Mouse (Mus musculus) MEL (cell line): Measurements from ENCODE around the gene Zfp646. TPM values are rescaled to one million over a fixed set of nuclear protein-coding genes. Genes with fewer than 3 reads are reported as not detected.

Experiments
- DNase-seq: peaks from one replicate; pipeline ENCODE4 v3.0.0; 2011; ENCODE audit warnings: low read depth, low spot score
- H3K27ac ChIP-seq: 2 replicates; pipeline ENCODE4 v1.5.1; 2012; ENCODE audit warnings: low read depth, mild to moderate bottlenecking, control low read depth, low read length, moderate library complexity; ENCODE audit not compliant: control insufficient read depth
- H3K27me3 ChIP-seq, 2 experiments: fragments of 150-350 bp in 1 of 2; sonication (generic) in 1 of 2; 2 replicates each; pipeline ENCODE4 v1.6.1; 2012; ENCODE audit warnings: low read length in 2 of 2, mild to moderate bottlenecking in 2 of 2, improper control_type of control experiment in 1 of 2, moderate library complexity in 1 of 2; ENCODE audit not compliant: insufficient read depth in 2 of 2, control insufficient read depth in 1 of 2
- H3K36me3 ChIP-seq, 2 experiments: 2 replicates each; pipeline ENCODE4 v1.6.1; 2012 to 2014; ENCODE audit warnings: low read length in 2 of 2, improper control_type of control experiment in 1 of 2, inconsistent platforms in 1 of 2, mild to moderate bottlenecking in 1 of 2; ENCODE audit not compliant: insufficient read depth in 2 of 2, control insufficient read depth in 1 of 2
- H3K4me1 ChIP-seq, 2 experiments: fragments of 150-350 bp in 1 of 2; sonication (generic) in 1 of 2; 2 replicates each; pipeline ENCODE4 v1.6.1; 2012; ENCODE audit warnings: low read length in 2 of 2, improper control_type of control experiment in 1 of 2, mild to moderate bottlenecking in 1 of 2; ENCODE audit not compliant: insufficient read depth in 2 of 2, control insufficient read depth in 1 of 2
- H3K4me3 ChIP-seq, 2 experiments: fragments of 150-350 bp in 1 of 2; sonication (generic) in 1 of 2; 2 replicates each; pipeline ENCODE4 v1.5.1; 2012; ENCODE audit warnings: low read depth in 2 of 2, low read length in 2 of 2, mild to moderate bottlenecking in 2 of 2, moderate library complexity in 2 of 2, control low read depth in 1 of 2, improper control_type of control experiment in 1 of 2; ENCODE audit not compliant: control insufficient read depth in 1 of 2, insufficient read depth in 1 of 2
- H3K79me2 ChIP-seq: 2 replicates; pipeline ENCODE4 v1.6.1; 2012; ENCODE audit warnings: mild to moderate bottlenecking, low read length, moderate library complexity; ENCODE audit not compliant: control insufficient read depth, poor library complexity, insufficient read depth
- H3K9ac ChIP-seq: 2 replicates; pipeline ENCODE4 v1.6.1; 2012; ENCODE audit warnings: low read depth, mild to moderate bottlenecking, control low read depth, low read length, moderate library complexity; ENCODE audit not compliant: control insufficient read depth, poor library complexity, severe bottlenecking
- H3K9me3 ChIP-seq: fragments of 150-350 bp; sonication (generic); replicated peaks from 2 replicates; pipeline ENCODE4 v1.6.1; 2012; ENCODE audit warnings: mild to moderate bottlenecking, low read length, improper control_type of control experiment, moderate library complexity; ENCODE audit not compliant: insufficient read depth
- BHLHE40 ChIP-seq: IDR thresholded peaks from 2 replicates; pipeline ENCODE4 v1.6.1; 2012; ENCODE audit warnings: low read depth, mild to moderate bottlenecking, inconsistent platforms, low read length, improper control_type of control experiment, borderline replicate concordance
- CHD1 ChIP-seq: IDR thresholded peaks from 2 replicates; pipeline ENCODE4 v1.6.1; 2012; ENCODE audit warnings: low read depth, mild to moderate bottlenecking, inconsistent platforms, low read length, improper control_type of control experiment
- CHD2 ChIP-seq: IDR thresholded peaks from 2 replicates; pipeline ENCODE4 v1.6.1; 2011; ENCODE audit warnings: low read length, improper control_type of control experiment
- E2F4 ChIP-seq: IDR thresholded peaks from 2 replicates; pipeline ENCODE4 v1.6.1; 2011; ENCODE audit warnings: low read depth, low read length, improper control_type of control experiment, borderline replicate concordance
- ELF1 ChIP-seq: IDR thresholded peaks from 2 replicates; pipeline ENCODE4 v1.6.1; 2014; ENCODE audit warnings: low read depth, mild to moderate bottlenecking, inconsistent platforms, low read length, improper control_type of control experiment, moderate library complexity
- EP300 ChIP-seq, 2 experiments: IDR thresholded peaks; 2 replicates each; pipeline ENCODE4 v1.6.1; 2011; ENCODE audit warnings: improper control_type of control experiment in 2 of 2, low read length in 2 of 2, low read depth in 1 of 2, mild to moderate bottlenecking in 1 of 2
- GABPA ChIP-seq: IDR thresholded peaks from 2 replicates; pipeline ENCODE4 v1.6.1; 2012; ENCODE audit warnings: low read depth, mild to moderate bottlenecking, inconsistent platforms, low read length, improper control_type of control experiment, moderate library complexity
- GATA1 ChIP-seq: IDR thresholded peaks from 2 replicates; pipeline ENCODE4 v1.6.1; 2011; ENCODE audit warnings: low read depth, low read length, improper control_type of control experiment
- HCFC1 ChIP-seq: IDR thresholded peaks from 2 replicates; pipeline ENCODE4 v1.6.1; 2012; ENCODE audit warnings: low read depth, mild to moderate bottlenecking, inconsistent platforms, low read length, improper control_type of control experiment, moderate library complexity
- JUND ChIP-seq: IDR thresholded peaks from 2 replicates; pipeline ENCODE4 v1.6.1; 2011; ENCODE audit warnings: low read depth, mild to moderate bottlenecking, improper control_type of control experiment, low read length
- KAT2A ChIP-seq: conservative IDR thresholded peaks from 2 replicates; pipeline ENCODE4 v1.6.1; 2012; ENCODE audit warnings: low read depth, low read length, improper control_type of control experiment, inconsistent platforms
- MAFK ChIP-seq: IDR thresholded peaks from 2 replicates; pipeline ENCODE4 v1.6.1; 2011; ENCODE audit warnings: low read depth, mild to moderate bottlenecking, low read length, improper control_type of control experiment, borderline replicate concordance
- MEF2A ChIP-seq: IDR thresholded peaks from 2 replicates; pipeline ENCODE4 v1.6.1; 2014; ENCODE audit warnings: low read depth, mild to moderate bottlenecking, inconsistent platforms, low read length, improper control_type of control experiment; ENCODE audit not compliant: poor library complexity, insufficient replicate concordance, severe bottlenecking; ENCODE audit errors: extremely low read depth
- MXI1 ChIP-seq: IDR thresholded peaks from 2 replicates; pipeline ENCODE4 v1.6.1; 2011; ENCODE audit warnings: mild to moderate bottlenecking, low read depth, low read length, improper control_type of control experiment
- NELFE ChIP-seq: IDR thresholded peaks from 2 replicates; pipeline ENCODE4 v1.6.1; 2011; ENCODE audit warnings: low read depth, low read length, improper control_type of control experiment
- NRF1 ChIP-seq: IDR thresholded peaks from 2 replicates; pipeline ENCODE4 v1.6.1; 2014; ENCODE audit warnings: low read depth, mild to moderate bottlenecking, inconsistent platforms, low read length, improper control_type of control experiment, moderate library complexity; ENCODE audit not compliant: poor library complexity, insufficient read depth, severe bottlenecking
- POLR2A ChIP-seq, 2 experiments: IDR thresholded peaks; 2 replicates each; pipeline ENCODE4 v1.6.1; 2011 to 2012; ENCODE audit warnings: low read length in 2 of 2, mild to moderate bottlenecking in 2 of 2, control low read depth in 1 of 2, improper control_type of control experiment in 1 of 2, low read depth in 1 of 2, moderate library complexity in 1 of 2; ENCODE audit not compliant: control insufficient read depth in 1 of 2, insufficient read depth in 1 of 2, poor library complexity in 1 of 2
- RCOR1 ChIP-seq: IDR thresholded peaks from 2 replicates; pipeline ENCODE4 v1.6.1; 2012; ENCODE audit warnings: low read depth, mild to moderate bottlenecking, inconsistent platforms, low read length, improper control_type of control experiment
- SIN3A ChIP-seq: IDR thresholded peaks from 2 replicates; pipeline ENCODE4 v1.6.1; 2012; ENCODE audit warnings: low read length, improper control_type of control experiment, inconsistent platforms
- SMC3 ChIP-seq: IDR thresholded peaks from 2 replicates; pipeline ENCODE4 v1.6.1; 2011; ENCODE audit warnings: low read depth, low read length, improper control_type of control experiment
- TAL1 ChIP-seq: IDR thresholded peaks from 2 replicates; pipeline ENCODE4 v1.6.1; 2012; ENCODE audit warnings: mild to moderate bottlenecking, inconsistent platforms, low read length, moderate library complexity, mixed read lengths
- TCF12 ChIP-seq: IDR thresholded peaks from 2 replicates; pipeline ENCODE4 v1.6.1; 2014; ENCODE audit warnings: low read depth, mild to moderate bottlenecking, inconsistent platforms, low read length, improper control_type of control experiment, moderate library complexity
- USF2 ChIP-seq, 2 experiments: IDR thresholded peaks; 2 replicates each; pipeline ENCODE4 v1.6.1; 2011 to 2012; ENCODE audit warnings: improper control_type of control experiment in 2 of 2, low read length in 2 of 2, borderline replicate concordance in 1 of 2, inconsistent platforms in 1 of 2, low read depth in 1 of 2, mild to moderate bottlenecking in 1 of 2; ENCODE audit not compliant: insufficient read depth in 1 of 2
- ZC3H11A ChIP-seq: IDR thresholded peaks from 2 replicates; pipeline ENCODE4 v1.6.1; 2012; ENCODE audit warnings: low read depth, mild to moderate bottlenecking, inconsistent platforms, low read length, improper control_type of control experiment
- ZMIZ1 ChIP-seq: IDR thresholded peaks from 2 replicates; pipeline ENCODE4 v1.6.1; 2012; ENCODE audit warnings: low read depth, mild to moderate bottlenecking, inconsistent platforms, low read length, improper control_type of control experiment, moderate library complexity
- ZNF384 ChIP-seq: IDR thresholded peaks from 2 replicates; pipeline ENCODE4 v1.6.1; 2012; ENCODE audit warnings: low read depth, mild to moderate bottlenecking, inconsistent platforms, low read length, improper control_type of control experiment
- polyA plus RNA-seq, 2 experiments: library from polyadenylated mRNA; stranded (reverse) in 1 of 2; unstranded in 1 of 2; fragments of >175 nt in 1 of 2; fragments of >200 nt in 1 of 2; gene quantifications; 2 replicates each; pipeline versions ENCODE4 v1.2.1 to v1.2.4; 2012; ENCODE audit warnings: low replicate concordance in 2 of 2, low read depth in 1 of 2; ENCODE audit not compliant: insufficient read length in 2 of 2, insufficient read depth in 1 of 2, missing spikeins in 1 of 2
- total RNA-seq: library from RNA; depleted of rRNA; stranded (reverse); fragments of 300-350 nt; gene quantifications from 2 replicates; pipeline ENCODE4 v1.2.3, GENCODE M21; 2012

Gene Zfp646
- total and polyA plus RNA-seq, 3 experiments, result 35.8 to 38.2 TPM; not detected in 1

DNA sequence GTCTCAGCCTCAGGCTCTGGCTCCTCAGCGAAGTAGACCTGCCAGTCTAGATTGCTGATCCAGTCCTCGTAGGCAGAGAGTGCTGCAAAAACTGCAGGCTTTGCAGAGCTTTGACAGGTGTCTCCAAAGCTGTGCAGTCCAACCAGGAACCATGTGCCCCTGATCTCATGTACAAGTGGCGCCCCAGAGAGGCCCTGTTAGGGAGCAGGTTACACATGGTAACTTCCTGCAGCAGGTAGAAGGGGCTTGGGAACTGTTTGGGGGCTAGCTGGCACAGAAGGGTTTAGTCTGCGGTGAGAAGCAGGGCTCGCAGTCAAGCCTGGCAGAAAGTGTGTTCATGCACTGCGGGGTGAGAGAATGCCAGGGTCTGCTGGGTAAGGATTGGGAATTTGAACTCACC is 10.5 kb downstream of the Zfp646 start:
- Histone ChIP-seq H3K9me3 (no peaks in the 10 kb centered on the region), H3K27ac (no peak overlapping the region), H3K4me3 (no peak overlapping the region), H3K36me3 (peaks cover 14 to 32% of the 10 kb centered on the region in 2 experiments; a peak in 3 of 4 replicates), H3K27me3 (no peaks in the 10 kb centered on the region), H3K79me2 (peaks cover 22% of the 10 kb centered on the region), H3K4me1 (peaks cover 16 to 31% of the 10 kb centered on the region in 2 experiments), H3K9ac (no peak overlapping the region)
- TF ChIP-seq TAL1, result no peak
- no peak for TF ChIP-seq KAT2A
- TF ChIP-seq JUND, result no peak
- no peak for TF ChIP-seq BHLHE40
- TF ChIP-seq CHD2, result no peak
- TF ChIP-seq GATA1, result no peak
- no peak for TF ChIP-seq ELF1
- TF ChIP-seq NELFE, result no peak
- TF ChIP-seq SIN3A, result no peak
- no peak for TF ChIP-seq CHD1
- no peak for TF ChIP-seq TCF12
- no peak for TF ChIP-seq POLR2A (IDR thresholded peaks at IDR 0.05; ENCODE audit: control insufficient read depth in 1 of 2, insufficient read depth in 1 of 2, low read depth in 1 of 2, low read length in 2 of 2, poor library complexity in 1 of 2)
- TF ChIP-seq HCFC1, result no peak
- no peak for TF ChIP-seq MXI1
- TF ChIP-seq EP300 (IDR thresholded peaks at IDR 0.05; ENCODE audit: low read depth in 1 of 2, low read length in 2 of 2), result no peak
- TF ChIP-seq GABPA, result no peak
- TF ChIP-seq RCOR1, result no peak
- TF ChIP-seq E2F4, result no peak
- TF ChIP-seq ZNF384, result no peak
- DNase-seq, result no peak

DNA sequence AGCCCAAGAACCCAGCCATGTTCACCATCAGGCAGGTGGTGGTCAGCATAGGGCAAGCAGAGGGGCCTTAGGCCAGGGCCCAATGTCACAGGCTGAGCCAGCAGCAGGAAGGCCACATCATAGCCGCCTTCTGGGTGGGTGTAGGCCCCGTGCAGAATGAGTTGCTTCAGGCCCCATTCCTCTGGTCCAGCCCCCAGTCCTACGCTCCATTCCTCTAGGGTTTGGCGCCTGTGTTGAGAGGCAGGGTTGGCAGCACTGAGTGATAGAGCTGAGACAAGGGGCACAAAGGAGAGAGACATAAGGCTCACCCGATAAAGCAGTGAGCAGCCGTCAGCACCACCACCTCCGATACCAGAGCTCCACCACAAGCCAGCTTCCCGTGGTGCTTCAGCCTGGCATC is 11.2 kb downstream of the Zfp646 start:
- H3K9me3 ChIP-seq, result no peaks in the 10 kb centered on the region
- peaks cover 16 to 31% of the 10 kb centered on the region in 2 experiments for H3K4me1 ChIP-seq
- peaks cover 14 to 32% of the 10 kb centered on the region in 2 experiments; a peak in 3 of 4 replicates for H3K36me3 ChIP-seq
- no peaks in the 10 kb centered on the region for H3K27me3 ChIP-seq
- H3K79me2 ChIP-seq, result peaks cover 19% of the 10 kb centered on the region
- no peak overlapping the region for H3K9ac ChIP-seq
- no peak overlapping the region for H3K4me3 ChIP-seq
- no peak overlapping the region for H3K27ac ChIP-seq
- no peak for DNase-seq
- no peak for TF ChIP-seq ZC3H11A
- no peak for TF ChIP-seq EP300 (IDR thresholded peaks at IDR 0.05; ENCODE audit: low read depth in 1 of 2, low read length in 2 of 2)
- TF ChIP-seq ELF1, result no peak
- TF ChIP-seq MAFK, result no peak
- no peak for TF ChIP-seq USF2 (IDR thresholded peaks at IDR 0.05; ENCODE audit: borderline replicate concordance in 1 of 2, insufficient read depth in 1 of 2, low read depth in 1 of 2, low read length in 2 of 2)
- no peak for TF ChIP-seq MEF2A
- no peak for TF ChIP-seq E2F4
- TF ChIP-seq MXI1, result no peak
- TF ChIP-seq CHD1, result no peak
- no peak for TF ChIP-seq NRF1
- TF ChIP-seq POLR2A (IDR thresholded peaks at IDR 0.05; ENCODE audit: control insufficient read depth in 1 of 2, insufficient read depth in 1 of 2, low read depth in 1 of 2, low read length in 2 of 2, poor library complexity in 1 of 2), result no peak
- no peak for TF ChIP-seq ZNF384
- TF ChIP-seq ZMIZ1, result no peak
- no peak for TF ChIP-seq TAL1
- no peak for TF ChIP-seq TCF12
- no peak for TF ChIP-seq SMC3
- no peak for TF ChIP-seq BHLHE40
- TF ChIP-seq SIN3A, result no peak
